Mouse (Mus musculus): Measurements from ENCODE around the gene Prkar1a.
"Not testable (repeated sequence)": the region's sequence is repeated elsewhere in the genome, so short reads cannot be mapped to it uniquely, and the experiment has no call there.

Gene Prkar1a

DNA sequence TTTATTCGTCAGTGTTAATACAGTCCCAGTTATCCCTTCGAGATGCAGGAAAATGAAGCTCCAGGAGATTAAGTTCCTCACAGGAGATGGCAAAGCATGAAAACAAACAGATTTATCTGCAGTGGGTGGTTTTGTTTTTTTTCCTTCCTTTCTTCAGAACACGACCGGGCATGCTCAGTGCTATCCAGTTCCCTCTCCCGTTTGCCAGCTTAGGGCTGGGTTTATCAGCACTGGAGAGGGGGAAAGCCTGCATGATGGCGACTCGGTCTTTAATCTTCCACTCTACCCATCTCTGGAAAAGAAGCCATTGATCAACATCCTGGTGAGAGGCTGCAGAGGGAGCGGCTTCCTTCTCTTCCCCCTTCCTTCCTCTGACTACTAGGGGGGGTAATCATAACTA lies at the start of gene Prkar1a:
TSS of gene Prkar1a (plus strand) at position 200 of the 400 bp plus-strand sequence.
- peak; percentile 68 for DNase-seq

DNA sequence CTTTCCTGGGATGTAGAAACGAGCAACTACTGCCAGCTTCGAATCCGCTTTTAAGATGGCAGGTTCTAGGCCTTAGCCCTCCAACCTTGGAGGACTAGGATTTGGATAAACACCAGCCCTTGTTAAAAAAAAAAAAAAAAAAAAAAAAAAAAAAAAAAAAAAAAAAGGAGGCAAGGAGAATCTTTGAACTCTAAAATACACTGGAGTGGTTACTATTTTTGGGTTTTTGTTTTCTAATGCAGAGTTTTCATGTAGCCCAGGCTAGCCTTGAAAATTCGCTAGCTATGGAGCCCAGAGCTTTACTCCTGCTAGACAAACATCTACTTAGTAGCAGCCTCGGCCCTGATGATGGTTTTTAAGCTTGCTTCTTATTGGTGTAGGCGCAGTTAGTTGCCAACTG lies 41.6 kb upstream of the Prkar1a start:
- no peak for DNase-seq

DNA sequence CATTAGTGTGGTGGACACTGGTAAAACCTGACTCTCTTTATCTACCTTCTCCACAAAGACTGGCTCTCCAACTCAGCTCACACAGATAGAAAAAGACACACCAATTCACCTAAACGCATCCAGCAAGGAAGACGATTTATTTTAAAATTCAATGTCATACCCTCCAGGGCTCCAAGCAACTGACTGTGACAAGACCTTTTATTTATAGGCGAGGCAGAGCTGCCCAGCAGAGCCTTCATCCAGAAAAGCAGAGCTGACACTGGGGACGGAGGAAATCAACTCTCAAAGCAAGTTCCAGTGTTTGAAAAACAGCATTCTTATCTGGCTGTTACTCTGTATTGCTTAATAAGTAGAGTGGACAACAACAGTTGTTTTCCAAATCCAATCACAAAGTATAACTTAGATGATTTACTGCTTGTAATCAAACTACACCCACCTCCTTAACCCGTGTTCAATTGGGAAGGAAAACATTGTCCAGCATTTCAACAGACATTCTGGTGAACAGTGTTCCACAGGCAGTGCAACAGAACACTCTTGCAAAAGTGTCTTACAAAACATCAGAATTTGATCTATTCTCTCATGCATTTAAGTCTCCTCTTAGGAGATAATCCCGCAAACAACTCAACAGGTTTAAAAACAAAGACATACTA lies 40.1 kb upstream of the Prkar1a start:
- no peak for DNase-seq

DNA sequence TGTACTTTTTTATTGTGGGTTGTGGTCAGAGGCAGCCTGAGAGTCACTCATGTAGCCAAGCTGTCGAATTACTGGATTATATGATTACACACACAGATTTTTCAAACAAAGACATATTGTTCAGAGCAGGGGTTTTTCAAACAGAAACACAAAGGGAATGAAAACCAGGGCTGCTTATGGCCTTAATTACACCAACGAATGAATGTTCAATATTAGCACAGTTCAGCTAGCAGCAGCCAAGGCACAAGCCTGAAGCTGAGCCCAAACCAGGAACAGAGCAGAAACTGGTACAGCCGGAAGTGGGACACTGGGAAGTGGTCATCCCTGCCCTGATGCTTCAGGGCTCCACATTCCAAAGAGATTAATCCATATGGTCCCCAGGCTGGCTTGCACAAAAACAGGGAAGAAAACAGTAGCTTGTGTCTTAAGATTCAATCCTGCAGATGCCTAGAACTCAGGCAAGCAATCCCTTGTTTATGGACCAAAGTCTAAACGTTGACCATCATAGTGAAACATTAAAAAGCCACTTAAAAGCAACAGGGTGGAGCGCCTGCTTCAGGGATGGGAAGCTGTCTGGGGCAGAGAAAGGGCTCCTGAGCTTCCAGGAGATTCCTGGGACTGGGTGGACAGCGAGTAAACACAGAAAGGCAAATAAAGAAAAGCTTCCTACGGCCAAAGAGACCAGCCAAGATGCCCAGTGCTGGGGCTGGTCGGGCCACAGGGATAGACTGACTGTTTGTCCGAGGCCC lies 39.0 kb upstream of the Prkar1a start:
- DNase-seq: no peak

DNA sequence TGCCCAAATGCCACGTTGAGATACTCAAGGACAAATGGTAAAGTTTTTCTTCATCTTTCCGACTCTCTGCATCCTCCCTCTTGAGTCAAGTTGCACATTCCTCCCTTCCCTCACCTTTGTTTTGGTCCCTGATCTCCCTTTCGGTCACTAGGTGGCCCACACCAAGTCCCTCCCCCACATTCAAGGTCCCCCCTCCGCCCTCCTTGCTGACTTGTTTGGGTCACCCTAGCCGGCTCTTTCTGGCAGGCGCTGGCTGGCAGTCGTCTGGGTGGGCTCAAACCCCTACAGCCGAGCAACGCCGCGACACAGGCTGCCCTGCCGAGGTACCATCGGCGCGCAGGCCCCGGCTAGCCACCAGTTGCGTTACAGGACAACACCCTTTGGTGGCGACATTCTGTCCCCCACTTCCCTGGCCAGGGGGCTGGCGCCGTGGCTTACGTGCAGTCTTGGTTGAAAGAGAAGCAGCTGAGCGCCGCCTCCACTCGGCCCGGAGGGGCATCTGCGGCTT lies 38.4 kb upstream of the Prkar1a start:
- no peak for DNase-seq

- peak; percentile 98 for DNase-seq
Measured at GRCm38 (mm10) chr11:109611303-109612149, 37.7 kb upstream of the Prkar1a start, which contains the start of gene Wipi1. Gene Wipi1 (minus strand): TSS chr11:109611967.

DNA sequence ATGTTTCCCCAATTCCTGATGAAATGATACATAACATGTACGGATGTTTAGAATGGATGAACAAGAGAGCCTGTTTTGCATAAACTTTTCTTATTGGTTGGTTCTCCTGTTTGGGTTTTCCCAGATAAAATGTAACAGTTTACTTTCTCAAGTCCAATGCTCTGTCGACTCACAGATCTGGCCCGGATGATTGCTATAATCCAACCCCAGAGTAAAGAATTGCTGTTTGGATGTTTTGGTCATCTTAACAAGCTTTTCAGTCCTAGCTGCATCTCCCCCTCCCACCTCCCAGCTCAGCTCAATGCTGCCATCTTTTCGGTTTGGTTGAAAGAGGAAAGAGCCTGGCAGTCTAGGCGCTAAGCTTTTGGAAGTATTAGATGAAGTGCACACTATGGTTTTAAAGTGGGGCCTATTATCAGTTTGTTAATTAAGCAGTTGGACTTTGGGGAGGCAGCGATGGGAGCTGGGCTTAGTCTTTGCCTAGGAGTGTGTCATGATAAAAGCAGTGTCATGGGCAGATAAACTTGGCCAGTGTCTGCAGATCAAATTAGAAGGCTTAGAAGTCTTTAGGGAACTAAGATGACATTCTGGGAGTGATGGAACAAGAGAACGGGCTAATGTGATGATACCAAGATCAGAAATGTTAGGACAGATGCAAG lies 36.2 kb upstream of the Prkar1a start:
- no peak for DNase-seq

GRCm38 (mm10) chr11:109615286-109615685 lies 33.9 kb upstream of the Prkar1a start:
- DNase-seq: no peak

GRCm38 (mm10) chr11:109616352-109616751 lies 32.9 kb upstream of the Prkar1a start:
- no peak for DNase-seq

DNA sequence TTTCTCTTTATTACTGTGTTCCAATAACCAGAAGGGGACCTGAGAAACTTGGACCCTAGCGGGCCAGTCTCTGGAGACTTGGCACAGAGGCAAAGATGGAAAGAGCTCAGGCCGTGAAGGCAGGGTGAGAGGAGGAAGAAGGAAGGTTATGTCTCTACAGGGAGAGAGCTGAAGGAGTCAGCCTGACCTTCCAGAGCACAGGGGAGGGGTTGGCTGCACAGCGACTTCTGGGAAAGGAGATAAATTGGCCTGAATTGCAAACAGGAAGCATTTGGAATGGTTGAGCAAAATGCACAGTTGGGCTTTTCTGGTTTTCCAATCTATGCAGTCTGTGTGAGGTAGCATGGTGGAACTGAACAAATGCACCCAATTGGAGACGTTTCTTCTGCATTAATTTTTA lies 32.4 kb upstream of the Prkar1a start:
- no peak for DNase-seq

GRCm38 (mm10) chr11:109619055-109619454 lies 30.1 kb upstream of the Prkar1a start:
- DNase-seq: not testable (repeated sequence)

GRCm38 (mm10) chr11:109620356-109620755 lies 28.8 kb upstream of the Prkar1a start:
- DNase-seq: no peak

- no peak for DNase-seq
Measured at GRCm38 (mm10) chr11:109621183-109621582, 28.0 kb upstream of the Prkar1a start.

DNA sequence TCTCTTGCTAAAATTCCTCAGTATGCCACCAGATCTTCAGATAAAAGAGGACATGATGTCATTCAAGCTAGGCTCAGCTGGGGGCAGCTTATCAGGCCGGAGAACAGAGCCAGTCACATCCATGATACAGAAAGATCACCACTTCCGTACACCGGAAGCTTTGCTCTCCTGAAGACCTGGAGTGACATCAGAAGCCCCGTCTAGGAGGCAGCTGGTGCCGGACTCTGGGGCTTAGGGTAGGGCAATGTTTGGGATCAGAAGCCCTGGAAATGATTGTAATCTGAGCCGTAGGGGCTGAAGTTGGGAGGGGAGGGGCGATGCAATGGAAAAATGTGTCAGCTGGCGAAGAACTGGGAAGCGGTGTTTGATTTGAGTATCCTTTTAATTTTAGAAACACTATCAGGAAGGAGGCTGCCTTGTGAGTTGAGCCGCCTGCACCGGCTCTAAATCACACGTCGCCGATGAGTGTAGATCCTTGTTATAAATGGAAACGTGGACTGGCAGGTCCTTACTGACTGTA lies 26.6 kb upstream of the Prkar1a start:
- DNase-seq: no peak

DNA sequence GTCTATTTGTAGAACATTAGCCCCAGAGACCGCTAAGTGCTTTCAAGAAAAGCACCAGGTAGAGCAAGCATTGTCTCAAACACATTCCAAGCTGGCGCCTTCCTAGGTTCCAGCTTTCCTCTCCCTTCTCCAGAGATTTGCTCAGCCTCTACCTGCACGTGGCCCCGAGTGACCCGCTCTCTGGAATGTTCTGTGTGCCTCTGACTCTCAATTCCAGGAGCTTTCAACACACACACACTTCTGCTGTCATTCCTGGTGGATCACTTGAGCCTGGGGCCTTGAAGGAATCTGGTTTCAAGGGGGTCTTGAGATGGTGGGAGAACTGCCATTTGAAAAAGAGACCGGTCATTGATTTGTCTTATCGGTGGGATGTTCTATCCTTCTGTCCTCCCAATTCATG lies 26.0 kb upstream of the Prkar1a start:
- no peak for DNase-seq

- no peak for DNase-seq
Measured at GRCm38 (mm10) chr11:109627648-109628047, 21.6 kb upstream of the Prkar1a start.

- no peak for DNase-seq
Measured at GRCm38 (mm10) chr11:109628099-109628498, 21.1 kb upstream of the Prkar1a start.

- DNase-seq: peak; percentile 59
Measured at GRCm38 (mm10) chr11:109629021-109629521, 20.1 kb upstream of the Prkar1a start.

DNA sequence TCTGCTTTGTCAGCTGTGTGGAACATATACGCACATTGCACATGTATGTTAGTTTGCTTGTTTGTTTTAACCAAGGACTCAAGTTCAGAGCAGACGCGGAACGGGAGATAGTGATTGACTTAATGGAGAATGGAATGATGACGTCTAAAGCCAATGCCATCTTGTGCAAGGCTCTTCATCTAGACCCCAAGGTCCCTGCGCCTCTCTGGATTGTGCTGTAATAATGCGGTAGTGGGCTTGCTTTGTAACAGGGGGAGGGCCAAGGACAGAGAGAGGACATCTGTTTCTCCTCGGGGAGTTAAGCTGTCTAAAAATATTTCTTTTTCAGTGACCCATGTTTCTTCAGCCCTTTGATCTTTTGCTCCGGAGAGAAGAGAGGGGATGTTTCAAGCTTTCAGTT lies 14.3 kb upstream of the Prkar1a start:
- no peak for DNase-seq

GRCm38 (mm10) chr11:109635871-109636395 lies 13.3 kb upstream of the Prkar1a start:
- DNase-seq: no peak

- DNase-seq: no peak
Measured at GRCm38 (mm10) chr11:109641498-109642222, 7.5 kb upstream of the Prkar1a start.

Data from cerebellum, adult 11-12 months (tissue).